Mouse (Mus musculus) kidney, embryonic 16.5 days (tissue): ENCODE results near the gene Gm17332. TPM values are rescaled to one million over a fixed set of nuclear protein-coding genes. Genes with fewer than 3 reads are reported as not detected.
"Not testable (repeated sequence)": the region's sequence is repeated elsewhere in the genome, so short reads cannot be mapped to it uniquely, and the experiment has no call there.

Experiments used
- ATAC-seq: fragments of 200-750 bp; cut with Nextera tagmentation; 2 replicates; pipeline ENCODE4 v1.8.0; 2017; ENCODE audit warnings: moderate TSS enrichment; ENCODE audit not compliant: low FRiP score, low TSS enrichment
- H3K27ac ChIP-seq: fragments of 300-500 bp; sonication (generic); 2 replicates; pipeline ENCODE4 v1.5.1; 2014; ENCODE audit warnings: low read length
- H3K27me3 ChIP-seq: fragments of 300-500 bp; sonication (generic); 2 replicates; pipeline ENCODE4 v1.6.1; 2014; ENCODE audit warnings: low read length, control low read depth, mixed read lengths; ENCODE audit not compliant: insufficient read depth
- H3K36me3 ChIP-seq: fragments of 300-500 bp; sonication (generic); 2 replicates; pipeline ENCODE4 v1.6.1; 2014; ENCODE audit warnings: low read length, control low read depth, mixed read lengths; ENCODE audit not compliant: insufficient read depth
- H3K4me1 ChIP-seq: fragments of 300-500 bp; sonication (generic); 2 replicates; pipeline ENCODE4 v1.6.1; 2014; ENCODE audit warnings: low read length, control low read depth, mixed read lengths; ENCODE audit not compliant: insufficient read depth
- H3K4me2 ChIP-seq: fragments of 300-500 bp; sonication (generic); replicated peaks from 2 replicates; pipeline ENCODE4 v1.6.1; 2014; ENCODE audit warnings: low read depth, low read length
- H3K4me3 ChIP-seq: fragments of 300-500 bp; sonication (generic); 2 replicates; pipeline ENCODE4 v1.5.1; 2014; ENCODE audit warnings: mild to moderate bottlenecking, low read length
- H3K9ac ChIP-seq: fragments of 300-500 bp; sonication (generic); replicated peaks from 2 replicates; pipeline ENCODE4 v1.6.1; 2014; ENCODE audit warnings: low read length
- H3K9me3 ChIP-seq: fragments of 300-500 bp; sonication (generic); 2 replicates; pipeline ENCODE4 v1.6.1; 2016; ENCODE audit warnings: low read length, control low read depth
- WGBS: fragments of 180-500 bp; shearing (Covaris S2); extraction: QIAGEN DNeasy Blood & Tissue Kit; methylation state at CpG from one replicate; pipeline ENCODE4 v1.1.7; 2014; 5-methylcytosine and 5-hydroxymethylcytosine counted together
- polyA plus RNA-seq: library from polyadenylated mRNA; unstranded; fragments of >200 nt; fragmentation: Nextera tagmentation; extraction: Ambion mirVana; gene quantifications from 2 replicates; pipeline ENCODE4 v1.2.1, GENCODE M21; 2015

Gene Gm17332
- polyA plus RNA-seq, 1 experiment from 2014 or later: not detected

DNA sequence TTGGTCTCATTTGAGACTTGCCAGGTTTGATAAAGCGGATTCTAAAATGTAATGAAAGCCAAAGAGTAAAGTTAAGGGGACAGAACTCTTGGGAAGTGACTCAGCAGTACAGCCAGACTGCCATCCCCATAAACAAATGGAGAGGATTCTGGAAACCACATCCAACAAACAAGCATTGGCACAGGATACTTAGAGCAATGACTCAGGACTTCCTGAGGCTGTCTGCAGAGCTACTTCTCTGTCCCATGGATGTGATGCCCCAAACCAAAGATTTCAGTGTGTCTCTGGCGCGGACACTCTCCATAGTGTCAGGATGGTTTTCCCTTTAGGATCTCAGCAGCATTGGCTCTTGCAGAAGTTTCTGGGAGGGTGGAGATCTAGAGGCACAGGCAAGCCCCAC is 25.2 kb downstream of the Gm17332 start:
- no peak for ATAC-seq
- H3K4me2 ChIP-seq: no peak overlapping the region
- WGBS: 87% methylated on average over 3 of the region's 3 CpGs

DNA sequence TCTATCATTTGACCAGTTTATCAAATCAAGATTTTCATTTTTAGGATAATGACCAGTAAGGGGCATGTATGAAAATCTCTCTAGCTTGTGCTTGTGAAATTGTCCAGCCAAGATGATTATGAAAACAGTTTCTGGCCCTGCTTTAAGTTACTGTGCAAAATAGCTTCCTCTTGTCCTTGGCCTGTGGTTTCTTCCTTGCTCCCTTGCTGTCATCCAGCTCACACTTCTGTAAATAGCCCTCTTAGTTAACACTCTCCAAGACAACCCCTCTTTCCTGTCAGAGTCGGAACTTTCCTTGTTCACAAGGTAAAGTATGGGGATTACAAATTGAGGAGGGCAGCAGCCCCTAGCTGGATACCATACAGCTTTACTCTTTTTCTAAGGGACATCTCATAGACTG is 43.9 kb downstream of the Gm17332 start:
- H3K27me3 ChIP-seq: not testable (repeated sequence)

More for the DNA sequence above, 25.2 kb downstream of the Gm17332 start:
- Histone ChIP-seq H3K27me3 (no peaks in the 10 kb centered on the region), H3K9ac (no peak overlapping the region), H3K36me3 (no peaks in the 10 kb centered on the region), H3K4me3 (no peak overlapping the region), H3K27ac (no peak overlapping the region), H3K9me3 (no peaks in the 10 kb centered on the region; the same call in 1 of the 2 replicates), H3K4me1 (no peaks in the 10 kb centered on the region)

DNA sequence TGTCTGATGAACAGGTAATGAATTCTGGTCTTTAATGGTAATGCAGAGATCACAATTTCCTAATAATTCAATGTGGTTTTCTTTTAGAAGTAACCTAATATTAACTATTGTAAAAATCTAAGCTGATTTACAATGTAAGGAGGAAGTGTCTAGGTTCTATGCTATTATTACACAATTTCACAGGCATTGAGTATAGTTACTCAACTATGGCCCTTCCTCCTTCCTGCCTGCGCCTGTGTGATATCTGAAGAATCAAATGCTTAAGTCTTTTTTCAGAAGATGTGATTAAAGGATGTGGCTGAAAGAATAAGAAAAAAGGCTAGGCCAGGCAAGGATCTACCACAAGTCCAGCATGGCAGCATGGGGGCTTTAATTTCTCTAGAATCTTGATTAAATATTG is 47.4 kb downstream of the Gm17332 start:
- H3K27me3 ChIP-seq, H3K9ac ChIP-seq, ATAC-seq, H3K36me3 ChIP-seq, H3K4me1 ChIP-seq, H3K9me3 ChIP-seq, H3K27ac ChIP-seq, H3K4me2 ChIP-seq, H3K4me3 ChIP-seq: not testable (repeated sequence)
- WGBS: 88% methylated on average over 1 of the region's 1 CpGs

More for the DNA sequence above, 43.9 kb downstream of the Gm17332 start:
- WGBS: 44% methylated on average over 1 of the region's 1 CpGs
- H3K27ac ChIP-seq, H3K9ac ChIP-seq, H3K9me3 ChIP-seq, H3K4me3 ChIP-seq, H3K4me2 ChIP-seq, H3K36me3 ChIP-seq, H3K4me1 ChIP-seq, ATAC-seq: not testable (repeated sequence)

- not testable (repeated sequence) for H3K9me3 ChIP-seq, H3K27ac ChIP-seq, H3K4me2 ChIP-seq, H3K27me3 ChIP-seq, H3K36me3 ChIP-seq, H3K9ac ChIP-seq, H3K4me1 ChIP-seq, H3K4me3 ChIP-seq, ATAC-seq
- WGBS: 79% methylated on average over 4 of the region's 4 CpGs
Measured at GRCm38 (mm10) chr11:31133726-31134125, 48.5 kb downstream of the Gm17332 start.

Other genes starting within 250 kb of the Gm17332 start
- 12.8 and 12.9 TPM in 2 replicates for gene Erlec1, start 228.1 kb downstream of the Gm17332 start, polyA plus RNA-seq
- 18.3 and 19.8 TPM in 2 replicates for gene Chac2, start 196.1 kb downstream of the Gm17332 start, polyA plus RNA-seq
- 2.8 and 3.6 TPM in 2 replicates for gene Stc2, start 187.6 kb upstream of the Gm17332 start, polyA plus RNA-seq